Mouse (Mus musculus) megakaryocyte, embryonic 14.5 days (primary cell): ENCODE measurements at regions not wholly inside any gene's neighbourhood (a gene's known extent, or its start where the extent isn't known, plus 50 kb on each side); places are given as distances from the start of the nearest gene placed in this dataset.

Experiments used
- H3K27me3 ChIP-seq: replicated peaks from 2 replicates; pipeline ENCODE3; 2012; ENCODE audit warnings: inconsistent platforms
- H3K36me3 ChIP-seq: replicated peaks from 2 replicates; pipeline ENCODE3; 2012; ENCODE audit warnings: low read length, inconsistent platforms, mixed read lengths
- H3K4me1 ChIP-seq: 2 replicates; pipeline ENCODE4 v1.6.1; 2012; ENCODE audit warnings: inconsistent platforms
- H3K4me3 ChIP-seq: replicated peaks from 2 replicates; pipeline ENCODE3; 2012; ENCODE audit warnings: moderate library complexity, mild to moderate bottlenecking, inconsistent platforms
- H3K9me3 ChIP-seq: 2 replicates; pipeline ENCODE4 v1.6.1; 2012; ENCODE audit warnings: inconsistent platforms
- FLI1 ChIP-seq: IDR thresholded peaks from 2 replicates; pipeline ENCODE4 v1.6.1; 2012; ENCODE audit warnings: low read length, inconsistent platforms, mixed read lengths
- GATA1 ChIP-seq: IDR thresholded peaks from 3 replicates; pipeline ENCODE4 v1.6.1; 2012; ENCODE audit warnings: mixed read lengths, low read length, inconsistent platforms, borderline replicate concordance

DNA sequence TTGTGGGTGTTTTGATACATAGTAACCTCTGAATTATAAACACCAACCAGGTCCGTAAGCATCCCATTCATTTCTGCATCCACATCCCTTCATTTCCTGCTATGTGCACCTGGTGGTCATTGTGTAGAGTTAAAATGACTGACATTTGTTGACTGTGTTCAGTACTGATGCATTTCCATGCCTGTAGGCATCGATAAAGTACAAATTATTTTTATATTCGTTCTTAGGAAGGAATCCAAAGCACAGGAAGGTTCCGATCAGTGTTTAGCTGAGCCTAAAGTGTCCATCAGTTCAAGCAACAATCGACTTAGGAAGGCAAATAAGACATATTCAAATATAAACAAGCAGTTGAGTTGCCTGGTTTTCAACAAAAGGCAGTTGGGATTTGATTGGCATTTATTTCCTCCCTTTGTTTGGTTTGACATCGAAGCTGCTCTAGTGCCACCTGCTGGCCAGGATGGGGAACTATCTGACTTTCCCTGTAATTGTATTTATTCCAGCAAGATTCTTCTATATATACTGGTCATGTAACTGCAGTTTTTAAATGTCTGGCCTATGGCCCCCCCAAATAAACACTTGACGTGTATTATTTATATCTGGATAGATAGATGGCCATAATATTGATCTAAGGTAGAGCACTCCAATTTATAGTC lies 64.6 kb upstream of the Osbpl8 start:
- Histone ChIP-seq H3K27me3 (no peaks in the 10 kb centered on the region), H3K9me3 (no peaks in the 10 kb centered on the region)
- TF ChIP-seq GATA1 (no peak), FLI1 (no peak)

DNA sequence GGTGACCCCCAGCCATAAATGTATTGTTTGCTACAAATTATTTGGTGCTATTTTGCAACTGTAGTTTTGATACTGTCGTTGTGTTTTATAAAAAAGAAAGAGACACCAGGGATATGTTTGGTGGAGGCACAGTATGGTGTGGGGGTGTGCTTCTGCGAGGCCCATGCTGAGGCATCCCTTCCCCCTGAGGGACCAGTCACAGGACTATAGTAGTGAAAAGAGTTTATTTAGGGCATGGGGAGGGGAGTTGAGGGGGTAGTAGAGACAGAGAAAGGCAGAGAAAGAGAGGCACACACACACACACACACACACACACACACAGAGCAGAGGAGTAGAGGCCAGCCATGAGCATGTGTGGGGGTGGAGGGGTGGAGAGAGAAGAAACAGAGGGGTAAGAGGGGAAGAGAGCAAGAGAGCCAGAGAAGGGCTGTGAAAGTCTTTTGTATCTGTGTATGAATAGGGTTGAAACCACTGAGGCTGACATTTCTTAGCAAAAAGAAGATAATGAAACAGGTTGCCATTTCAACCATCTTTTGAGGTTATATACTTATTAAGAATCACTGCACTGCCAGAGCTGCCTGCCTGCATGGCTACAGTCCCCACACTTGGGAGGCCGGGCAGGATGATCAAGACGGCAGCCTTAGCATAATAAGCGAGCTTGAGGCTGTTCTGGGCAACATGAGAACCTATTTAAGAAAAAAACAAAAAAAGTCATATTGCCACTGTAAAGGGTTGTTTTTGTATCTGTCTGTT lies 65.3 kb upstream of the Osbpl8 start:
- H3K9me3 ChIP-seq: no peaks in the 10 kb centered on the region
- H3K4me1 ChIP-seq: peaks cover 79% of the 10 kb centered on the region
- H3K27me3 ChIP-seq: no peaks in the 10 kb centered on the region
- H3K4me3 ChIP-seq: no peak overlapping the region
- no peak for TF ChIP-seq GATA1
- TF ChIP-seq FLI1: no peak
- no peaks in the 10 kb centered on the region for H3K36me3 ChIP-seq

More for the DNA sequence above, 64.6 kb upstream of the Osbpl8 start:
- H3K4me1 ChIP-seq: peaks cover 75% of the 10 kb centered on the region
- H3K36me3 ChIP-seq: no peaks in the 10 kb centered on the region
- no peak overlapping the region for H3K4me3 ChIP-seq

DNA sequence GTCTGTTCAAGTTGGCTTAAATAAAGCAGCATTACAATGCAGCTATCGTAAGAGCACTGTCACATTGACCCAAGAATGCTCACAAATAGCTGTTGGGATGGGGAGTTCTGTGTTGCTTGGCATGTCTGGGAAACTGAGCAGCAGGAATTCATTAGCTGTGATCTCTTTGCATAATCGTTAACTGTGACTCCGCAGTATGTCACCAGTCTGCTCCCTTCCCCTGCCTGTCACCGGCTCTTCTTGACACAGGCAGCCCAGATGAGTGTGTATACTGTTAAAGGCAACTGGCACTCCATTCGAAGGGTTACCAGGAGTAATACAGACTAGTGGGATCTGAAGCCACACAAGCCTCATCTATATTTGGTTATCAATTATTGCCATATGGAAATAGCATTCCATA lies 67.3 kb upstream of the Osbpl8 start:
- peaks cover 75% of the 10 kb centered on the region for H3K4me1 ChIP-seq
- no peaks in the 10 kb centered on the region for H3K9me3 ChIP-seq
- H3K36me3 ChIP-seq: no peaks in the 10 kb centered on the region
- TF ChIP-seq FLI1: no peak
- no peak for TF ChIP-seq GATA1
- no peaks in the 10 kb centered on the region for H3K27me3 ChIP-seq
- no peak overlapping the region for H3K4me3 ChIP-seq

DNA sequence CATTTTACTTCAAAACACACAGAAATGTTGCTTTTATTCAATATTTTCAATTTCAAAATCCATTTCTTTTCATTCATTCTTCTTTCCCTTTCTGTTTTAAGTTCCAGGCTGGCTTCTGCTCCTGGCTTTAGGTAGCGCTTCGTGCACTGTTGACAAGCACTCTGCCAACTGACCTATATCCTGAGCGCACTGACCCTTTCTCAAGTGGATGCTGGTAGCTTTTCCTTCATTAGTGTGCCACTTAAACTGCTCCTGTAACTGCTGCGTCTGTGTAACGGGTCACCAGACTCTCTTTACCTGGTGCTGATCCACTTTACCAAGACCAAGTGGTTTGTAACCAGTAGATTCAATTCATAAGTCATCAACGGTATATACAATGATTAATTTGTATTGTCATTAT lies 67.7 kb upstream of the Osbpl8 start:
- peaks cover 73% of the 10 kb centered on the region for H3K4me1 ChIP-seq
- TF ChIP-seq FLI1 (no peak), GATA1 (no peak)

DNA sequence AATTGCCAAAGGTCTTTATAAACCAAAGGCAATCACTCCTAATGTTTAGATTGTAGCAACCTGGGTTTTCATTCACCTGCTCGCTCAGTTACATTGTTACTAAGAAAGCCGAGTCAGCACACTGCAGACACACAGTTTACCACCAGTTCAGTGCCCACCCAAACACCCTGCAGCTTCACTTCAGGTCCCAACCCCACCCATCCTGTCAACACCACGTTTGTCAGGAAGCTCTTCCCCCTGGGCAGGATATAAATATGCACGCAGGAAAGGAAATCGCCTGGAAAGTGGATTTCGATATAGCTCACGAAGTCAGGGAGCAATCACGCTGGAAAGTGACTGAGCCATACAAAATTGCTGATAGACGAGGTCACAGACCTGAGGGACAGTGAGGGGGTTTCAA lies 70.1 kb upstream of the Osbpl8 start:
- H3K4me1 ChIP-seq: peaks cover 54% of the 10 kb centered on the region
- H3K36me3 ChIP-seq: no peaks in the 10 kb centered on the region
- H3K9me3 ChIP-seq: no peaks in the 10 kb centered on the region
- no peaks in the 10 kb centered on the region for H3K27me3 ChIP-seq
- TF ChIP-seq FLI1 (no peak), GATA1 (no peak)
- no peak overlapping the region for H3K4me3 ChIP-seq

More for the DNA sequence above, 67.7 kb upstream of the Osbpl8 start:
- H3K27me3 ChIP-seq: no peaks in the 10 kb centered on the region
- H3K9me3 ChIP-seq: no peaks in the 10 kb centered on the region
- no peaks in the 10 kb centered on the region for H3K36me3 ChIP-seq
- no peak overlapping the region for H3K4me3 ChIP-seq

DNA sequence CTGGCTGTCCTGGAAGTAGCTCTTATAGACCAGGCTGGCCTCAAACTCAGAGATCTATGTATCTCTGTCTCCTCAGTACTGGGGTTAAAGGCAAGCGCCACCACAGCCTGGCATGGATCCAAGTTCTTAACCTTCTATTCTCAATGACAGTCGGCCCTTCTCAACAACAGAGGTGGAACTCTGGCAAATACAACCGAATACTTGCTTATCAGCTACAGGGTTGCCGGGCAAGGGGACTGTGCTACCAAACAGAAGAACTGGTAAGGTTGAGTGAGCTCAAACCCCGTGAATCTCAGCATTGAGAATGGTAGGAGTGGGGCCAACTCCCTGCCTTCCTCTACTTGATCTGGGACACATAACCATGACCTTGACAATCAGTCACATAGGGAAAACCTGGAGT lies 75.2 kb upstream of the Osbpl8 start:
- TF ChIP-seq FLI1: no peak
- no peak for TF ChIP-seq GATA1

DNA sequence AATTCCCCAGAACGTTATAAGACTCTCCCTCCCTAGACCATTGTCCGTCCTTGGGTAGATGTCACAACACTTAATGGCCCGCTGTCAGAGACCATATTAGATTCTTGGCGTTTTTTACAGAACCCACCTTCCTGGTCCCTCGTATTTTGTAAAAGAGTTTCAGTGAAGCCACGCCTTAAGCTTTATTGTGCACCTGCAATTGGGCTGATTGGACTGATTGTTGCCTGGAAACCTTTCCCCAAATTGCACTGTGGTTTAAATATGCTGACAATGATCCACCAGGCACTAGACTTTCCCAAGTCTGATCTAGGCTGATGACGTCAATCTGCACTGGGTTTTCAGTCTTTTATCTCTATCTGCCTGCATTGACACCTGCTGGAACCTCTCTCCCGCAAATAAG lies 75.6 kb upstream of the Zdhhc17 start:
- peaks cover 15% of the 10 kb centered on the region for H3K4me1 ChIP-seq
- TF ChIP-seq GATA1 (no peak), FLI1 (no peak)
- peaks cover 4% of the 10 kb centered on the region; the same call in 1 of the 2 replicates for H3K9me3 ChIP-seq
- H3K36me3 ChIP-seq: no peaks in the 10 kb centered on the region
- no peaks in the 10 kb centered on the region for H3K27me3 ChIP-seq
- H3K4me3 ChIP-seq: no peak overlapping the region

More for the DNA sequence above, 75.2 kb upstream of the Osbpl8 start:
- Histone ChIP-seq H3K27me3 (no peaks in the 10 kb centered on the region), H3K4me1 (peaks cover 20% of the 10 kb centered on the region), H3K4me3 (no peak overlapping the region), H3K36me3 (no peaks in the 10 kb centered on the region), H3K9me3 (peaks cover 4% of the 10 kb centered on the region; the same call in 1 of the 2 replicates)

DNA sequence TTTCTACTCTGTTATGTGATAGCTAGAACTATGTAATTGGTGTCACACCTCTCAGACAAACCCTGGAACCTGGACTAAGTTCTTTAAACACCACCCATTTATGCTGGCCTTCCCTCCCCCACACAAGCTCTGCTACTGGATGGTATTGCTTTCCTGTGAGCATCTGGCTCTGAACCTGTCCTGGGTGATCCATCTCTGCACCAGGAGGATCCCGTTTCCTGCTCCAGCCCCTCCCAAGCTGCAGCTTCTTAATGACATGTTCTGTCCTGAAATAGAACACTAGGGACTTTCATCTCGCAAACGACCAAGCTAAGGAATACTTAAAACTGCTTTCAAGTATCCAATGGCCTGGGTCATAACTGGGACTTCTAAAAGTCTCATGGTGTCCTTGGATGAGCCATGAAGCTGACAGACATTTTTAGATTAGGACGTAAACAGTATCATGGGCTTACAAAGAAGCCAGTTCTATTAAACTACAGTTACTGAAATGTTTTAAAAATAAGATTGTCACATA lies 74.4 kb upstream of the Zdhhc17 start:
- no peak for TF ChIP-seq FLI1
- TF ChIP-seq GATA1: no peak
- H3K4me3 ChIP-seq: no peak overlapping the region
- peaks cover 4% of the 10 kb centered on the region; the same call in 1 of the 2 replicates for H3K9me3 ChIP-seq
- peaks cover 20% of the 10 kb centered on the region for H3K4me1 ChIP-seq
- H3K36me3 ChIP-seq: no peaks in the 10 kb centered on the region
- no peaks in the 10 kb centered on the region for H3K27me3 ChIP-seq

DNA sequence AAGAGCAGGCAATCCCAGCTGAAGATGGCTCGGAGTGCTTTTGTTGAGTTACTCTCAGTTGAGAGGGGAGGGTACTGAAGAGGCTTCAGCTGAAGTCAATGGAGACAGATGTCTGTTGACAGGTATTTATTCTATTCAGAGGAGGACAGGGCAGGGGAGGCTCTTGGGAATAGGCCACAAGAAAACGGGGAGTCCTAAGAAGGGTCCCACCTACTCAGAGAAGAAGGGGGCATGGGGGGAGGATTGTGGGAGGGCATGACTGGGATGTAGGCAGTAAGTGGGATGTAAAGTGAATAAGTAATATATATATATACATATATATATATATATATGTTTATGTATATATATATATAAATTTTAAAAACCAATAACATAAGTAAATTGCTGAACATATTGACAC lies 73.9 kb upstream of the Zdhhc17 start:
- TF ChIP-seq GATA1 (no peak), FLI1 (no peak)
- H3K4me1 ChIP-seq: peaks cover 24% of the 10 kb centered on the region

DNA sequence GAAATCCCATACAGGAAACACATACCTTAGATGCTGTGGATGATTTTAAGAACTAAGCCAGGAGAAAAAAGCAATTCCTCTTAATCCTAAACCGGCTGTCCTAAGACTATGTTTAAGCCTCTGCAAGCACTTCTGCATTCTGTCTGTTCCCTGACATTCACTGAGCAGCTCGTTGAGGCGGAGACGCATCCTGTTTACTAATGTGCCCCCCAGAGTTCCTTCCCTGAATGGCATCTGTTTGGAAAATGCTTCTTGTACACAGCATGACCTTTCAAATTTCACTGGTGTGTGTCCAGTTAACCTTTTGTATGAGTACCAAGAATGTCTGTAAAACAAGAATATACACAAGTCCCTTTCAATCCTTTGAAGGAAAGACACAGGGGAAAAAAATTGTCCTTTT lies 73.4 kb upstream of the Zdhhc17 start:
- Histone ChIP-seq H3K4me1 (peaks cover 29% of the 10 kb centered on the region), H3K27me3 (no peaks in the 10 kb centered on the region), H3K4me3 (no peak overlapping the region), H3K36me3 (no peaks in the 10 kb centered on the region), H3K9me3 (peaks cover 4% of the 10 kb centered on the region; the same call in 1 of the 2 replicates)
- TF ChIP-seq FLI1: no peak
- TF ChIP-seq GATA1: no peak

More for the DNA sequence above, 73.9 kb upstream of the Zdhhc17 start:
- Histone ChIP-seq H3K9me3 (peaks cover 4% of the 10 kb centered on the region; the same call in 1 of the 2 replicates), H3K27me3 (no peaks in the 10 kb centered on the region), H3K4me3 (no peak overlapping the region), H3K36me3 (no peaks in the 10 kb centered on the region)
